Mouse (Mus musculus) cortical plate, adult 2 months (tissue): Measurements from ENCODE around the gene Tmem164.

ENCODE experiments used
- CTCF ChIP-seq: fragments of 200-500 bp; IDR thresholded peaks from 2 replicates; pipeline ENCODE4 v1.5.1; 2011; ENCODE audit warnings: mild to moderate bottlenecking, control low read depth, low read length; ENCODE audit not compliant: insufficient read depth; ENCODE audit errors: extremely low read depth
- POLR2A ChIP-seq: fragments of 200-500 bp; IDR thresholded peaks from 2 replicates; pipeline ENCODE4 v1.6.1; 2011; ENCODE audit warnings: mild to moderate bottlenecking, low read length, control low read depth; ENCODE audit not compliant: insufficient read depth; ENCODE audit errors: extremely low read depth

GRCm38 (mm10) chrX:142760415-142760814 is 79.2 kb downstream of the Tmem164 start:
- TF ChIP-seq CTCF: no peak
- TF ChIP-seq POLR2A: no peak
